Mouse (Mus musculus) midbrain, embryonic 10.5 days (tissue): ENCODE data around the gene Tnfrsf1b. TPM values are rescaled to one million over a fixed set of nuclear protein-coding genes. Genes with fewer than 3 reads are reported as not detected.
"Not testable (repeated sequence)": the region's sequence is repeated elsewhere in the genome, so short reads cannot be mapped to it uniquely, and the experiment has no call there.

Experiments used
- DNase-seq: peaks from one replicate; pipeline ENCODE4 v3.0.0-alpha.2; 2017; ENCODE audit warnings: low spot score
- H3K27ac ChIP-seq: fragments of 300-500 bp; sonication (generic); replicated peaks from 2 replicates; pipeline ENCODE4 v1.5.1; 2016; ENCODE audit warnings: mild to moderate bottlenecking
- H3K27me3 ChIP-seq: fragments of 300-500 bp; sonication (generic); 2 replicates; pipeline ENCODE4 v1.6.1; 2016; ENCODE audit warnings: low read depth, mild to moderate bottlenecking; ENCODE audit not compliant: poor library complexity, severe bottlenecking
- H3K36me3 ChIP-seq: fragments of 300-500 bp; sonication (generic); 2 replicates; pipeline ENCODE4 v1.6.1; 2016; ENCODE audit warnings: mild to moderate bottlenecking, moderate library complexity
- H3K4me1 ChIP-seq: fragments of 300-500 bp; sonication (generic); 2 replicates; pipeline ENCODE4 v1.6.1; 2016
- H3K4me3 ChIP-seq: fragments of 300-500 bp; sonication (generic); 2 replicates; pipeline ENCODE4 v1.5.1; 2016; ENCODE audit warnings: mild to moderate bottlenecking, moderate library complexity
- H3K9me3 ChIP-seq: fragments of 300-500 bp; sonication (generic); replicated peaks from 2 replicates; pipeline ENCODE4 v1.6.1; 2016; ENCODE audit warnings: mild to moderate bottlenecking
- WGBS: fragments of 180-500 bp; shearing (Covaris S2); methylation state at CpG from one replicate; pipeline ENCODE4 v1.1.7; 2016; 5-methylcytosine and 5-hydroxymethylcytosine counted together
- polyA plus RNA-seq: library from polyadenylated mRNA; unstranded; fragments of >200 nt; fragmentation: Nextera tagmentation; extraction: Ambion mirVana; gene quantifications from 2 replicates; pipeline ENCODE4 v1.2.1, GENCODE M21; 2016

The Tnfrsf1b gene
- polyA plus RNA-seq, 1 experiment from 2014 or later = 2.6 TPM

DNA sequence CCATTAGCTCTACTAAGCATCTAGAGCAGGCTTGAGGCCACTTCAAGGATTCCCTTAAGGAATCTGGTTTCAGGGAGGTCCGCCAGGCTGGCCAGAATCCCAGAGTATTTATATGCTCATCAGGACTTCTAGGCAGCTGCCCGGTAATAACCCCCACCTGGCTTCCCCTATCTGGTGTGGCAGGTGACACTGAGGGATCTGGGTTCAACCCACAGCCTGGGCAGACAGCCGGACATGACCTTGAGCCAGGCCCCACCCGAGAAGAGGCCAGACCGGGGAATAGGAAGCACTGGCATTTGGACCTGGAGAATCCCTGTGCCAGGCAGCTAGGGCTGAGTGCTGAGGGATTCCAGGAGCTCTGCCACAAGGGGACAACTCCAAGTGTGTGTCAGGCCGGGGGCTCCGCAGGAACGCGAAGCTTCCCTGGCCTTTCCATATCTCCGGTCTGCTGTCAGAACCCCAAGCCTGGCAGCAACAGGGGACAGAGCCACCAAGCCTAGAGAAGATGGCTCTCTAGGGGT, 52.6 kb downstream of the Tnfrsf1b start:
- under 1% methylated on average over 10 of the region's 10 CpGs for WGBS

DNA sequence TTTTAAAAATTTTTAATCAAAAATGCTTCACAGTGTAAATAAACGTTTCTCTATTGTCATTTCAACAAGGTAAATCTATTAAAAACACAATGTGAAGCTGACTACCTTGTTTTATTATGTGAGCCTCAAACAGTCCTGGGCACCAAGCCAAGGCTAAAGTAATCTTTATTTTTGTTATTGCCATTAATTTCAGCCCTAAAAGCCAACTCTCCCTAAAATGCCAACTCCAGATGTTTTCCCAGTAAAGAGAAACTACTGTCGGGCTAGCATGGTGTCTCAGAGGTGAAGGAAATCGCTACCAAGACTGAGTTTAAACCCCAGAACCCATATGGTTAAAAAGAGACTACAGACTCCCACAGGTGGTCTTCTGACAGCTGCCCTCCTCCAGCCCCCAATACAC, 53.3 kb downstream of the Tnfrsf1b start:
- WGBS = 61% methylated on average over 3 of the region's 3 CpGs
- H3K4me3 ChIP-seq = peak overlapping the region; percentile 96; the same call in 1 of the 2 replicates
- H3K27me3 ChIP-seq = no peaks in the 10 kb centered on the region
- no peak overlapping the region for H3K27ac ChIP-seq
- no peaks in the 10 kb centered on the region for H3K9me3 ChIP-seq
- H3K4me1 ChIP-seq = peaks cover 11% of the 10 kb centered on the region
- peaks cover 16% of the 10 kb centered on the region for H3K36me3 ChIP-seq
- no peak for DNase-seq

More for the DNA sequence above, 52.6 kb downstream of the Tnfrsf1b start:
- Histone ChIP-seq H3K27me3 (no peaks in the 10 kb centered on the region), H3K27ac (peak overlapping the region; percentile 88), H3K36me3 (peaks cover 12% of the 10 kb centered on the region), H3K4me3 (peak overlapping the region; percentile 96), H3K9me3 (no peaks in the 10 kb centered on the region), H3K4me1 (peaks cover 11% of the 10 kb centered on the region)
- peak; percentile 31 for DNase-seq

DNA sequence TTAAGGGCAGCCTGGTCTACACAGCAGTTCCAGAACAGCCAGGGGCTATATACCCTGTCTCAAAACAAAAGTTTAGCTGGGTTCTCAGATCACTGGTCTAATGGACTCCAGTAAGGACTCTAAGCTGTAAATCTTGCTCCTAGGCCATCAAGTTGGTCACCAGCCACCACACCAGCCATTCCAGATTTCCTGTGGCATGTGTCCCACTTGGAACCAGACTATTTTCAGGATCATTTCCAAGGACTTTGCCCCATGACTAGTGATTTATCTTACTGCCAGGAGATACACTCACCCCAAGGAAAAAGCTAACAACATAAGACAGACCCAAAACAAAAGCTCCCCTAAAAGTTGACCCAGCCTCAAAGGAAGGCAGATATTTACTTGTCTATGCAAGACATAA, 54.0 kb downstream of the Tnfrsf1b start:
- H3K36me3 ChIP-seq = peaks cover 17% of the 10 kb centered on the region
- H3K4me3 ChIP-seq = no peak overlapping the region
- H3K9me3 ChIP-seq = no peaks in the 10 kb centered on the region
- no peak overlapping the region for H3K27ac ChIP-seq
- no peak for DNase-seq
- H3K4me1 ChIP-seq = peaks cover 11% of the 10 kb centered on the region
- H3K27me3 ChIP-seq = no peaks in the 10 kb centered on the region

DNA sequence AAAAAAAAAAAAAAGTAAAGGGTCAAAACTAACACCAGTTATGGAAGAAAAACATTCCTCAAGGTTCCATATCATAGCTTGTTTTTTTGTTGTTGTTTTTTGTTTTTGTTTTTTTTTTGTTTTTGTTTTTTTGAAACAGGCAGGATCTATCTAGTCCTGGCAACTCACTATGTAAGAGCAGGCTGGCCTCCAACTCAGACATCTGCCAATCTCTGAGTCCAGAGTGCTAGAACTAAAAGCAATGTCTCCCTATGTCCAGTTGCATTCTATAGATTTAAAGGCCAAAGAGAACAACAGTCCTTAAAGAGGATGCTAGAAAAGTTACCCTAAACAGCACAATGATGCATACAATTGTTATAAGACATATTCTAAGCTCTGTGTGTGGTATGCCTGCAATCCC, 58.1 kb downstream of the Tnfrsf1b start:
- Histone ChIP-seq H3K36me3 (peaks cover 49% of the 10 kb centered on the region), H3K27ac (no peak overlapping the region)
- no peak for DNase-seq

DNA sequence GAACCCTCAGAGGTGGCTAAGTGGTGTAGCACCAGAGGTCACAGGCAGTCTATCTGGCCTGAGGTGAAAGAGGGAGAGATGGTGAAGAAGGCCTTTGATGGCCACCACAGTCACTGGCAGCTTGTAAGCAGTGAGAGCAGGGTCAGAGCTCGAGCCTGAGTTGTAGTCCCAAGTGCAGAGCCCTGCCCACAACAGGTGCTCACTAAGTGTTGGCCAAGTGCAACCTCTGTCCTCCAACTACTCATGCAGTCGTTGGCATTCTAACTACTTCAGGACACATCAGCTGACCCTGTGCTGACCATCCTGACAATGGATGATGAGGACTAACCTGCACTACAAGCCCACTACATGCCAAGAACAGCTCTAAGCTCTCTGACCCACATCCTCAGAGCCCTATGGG, 59.1 kb downstream of the Tnfrsf1b start:
- no peaks in the 10 kb centered on the region for H3K4me1 ChIP-seq
- H3K36me3 ChIP-seq = peaks cover 55% of the 10 kb centered on the region
- no peak for DNase-seq
- H3K9me3 ChIP-seq = no peaks in the 10 kb centered on the region
- 85% methylated on average over 2 of the region's 2 CpGs for WGBS
- no peak overlapping the region for H3K4me3 ChIP-seq
- no peaks in the 10 kb centered on the region for H3K27me3 ChIP-seq
- H3K27ac ChIP-seq = no peak overlapping the region

More for the DNA sequence above, 58.1 kb downstream of the Tnfrsf1b start:
- Histone ChIP-seq H3K9me3 (no peaks in the 10 kb centered on the region), H3K4me1 (peaks cover 4% of the 10 kb centered on the region), H3K27me3 (no peaks in the 10 kb centered on the region), H3K4me3 (no peak overlapping the region)

DNA sequence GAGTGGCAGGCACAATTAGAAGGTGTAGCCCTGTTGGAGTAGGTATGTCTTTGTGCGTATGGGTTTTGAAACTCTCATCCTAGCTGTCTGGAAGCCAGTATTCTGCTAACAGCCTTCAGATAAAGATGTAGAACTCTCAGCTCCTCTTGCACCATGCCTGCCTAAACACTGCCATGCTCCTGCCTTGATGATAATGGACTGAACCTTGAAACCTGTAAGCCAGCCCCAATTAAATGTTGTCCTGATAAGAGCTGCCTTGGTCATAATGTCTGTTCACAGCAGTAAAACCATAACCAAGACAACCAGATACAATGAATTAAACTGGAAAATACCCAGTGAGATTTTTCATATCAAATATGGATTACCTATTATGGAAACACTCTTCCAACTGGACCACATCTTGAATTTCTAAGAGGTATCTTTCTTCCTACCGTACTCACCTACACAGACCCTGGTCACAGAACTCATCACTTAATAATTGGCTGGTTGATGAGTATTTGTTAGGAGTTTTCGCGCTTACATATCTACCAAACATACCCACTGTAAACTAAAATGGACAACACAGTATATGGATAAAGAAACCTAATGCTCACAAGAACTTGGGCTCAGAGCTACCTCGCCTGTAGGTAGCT, 67.6 kb downstream of the Tnfrsf1b start:
- 98% methylated on average over 5 of the region's 5 CpGs for WGBS
- H3K27ac ChIP-seq = no peak overlapping the region
- H3K9me3 ChIP-seq = no peaks in the 10 kb centered on the region
- no peaks in the 10 kb centered on the region for H3K4me1 ChIP-seq
- peaks cover 61% of the 10 kb centered on the region for H3K36me3 ChIP-seq
- DNase-seq = no peak
- H3K27me3 ChIP-seq = no peaks in the 10 kb centered on the region
- no peak overlapping the region for H3K4me3 ChIP-seq

DNA sequence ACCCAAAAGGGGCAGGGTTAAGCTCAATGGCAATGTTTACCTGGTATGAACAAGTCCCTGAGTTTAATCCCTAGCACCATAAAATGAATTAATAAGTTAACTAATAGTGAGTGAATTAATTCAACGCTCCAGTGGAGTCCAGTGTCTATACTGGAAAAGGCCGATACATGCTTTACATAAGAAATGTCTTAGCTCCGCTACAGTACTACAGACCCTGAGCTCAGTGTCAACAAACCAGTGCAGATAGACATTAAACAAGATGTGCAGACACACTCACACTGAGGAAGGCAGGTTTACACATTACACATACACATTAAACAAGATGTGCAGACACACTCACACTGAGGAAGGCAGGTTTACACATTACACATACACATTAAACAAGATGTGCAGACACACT, 81.1 kb downstream of the Tnfrsf1b start:
- not testable (repeated sequence) for H3K4me1 ChIP-seq, DNase-seq, H3K4me3 ChIP-seq, H3K27ac ChIP-seq, H3K9me3 ChIP-seq, H3K27me3 ChIP-seq
- WGBS = 88% methylated on average over 3 of the region's 3 CpGs
- peaks cover 88% of the 10 kb centered on the region for H3K36me3 ChIP-seq

DNA sequence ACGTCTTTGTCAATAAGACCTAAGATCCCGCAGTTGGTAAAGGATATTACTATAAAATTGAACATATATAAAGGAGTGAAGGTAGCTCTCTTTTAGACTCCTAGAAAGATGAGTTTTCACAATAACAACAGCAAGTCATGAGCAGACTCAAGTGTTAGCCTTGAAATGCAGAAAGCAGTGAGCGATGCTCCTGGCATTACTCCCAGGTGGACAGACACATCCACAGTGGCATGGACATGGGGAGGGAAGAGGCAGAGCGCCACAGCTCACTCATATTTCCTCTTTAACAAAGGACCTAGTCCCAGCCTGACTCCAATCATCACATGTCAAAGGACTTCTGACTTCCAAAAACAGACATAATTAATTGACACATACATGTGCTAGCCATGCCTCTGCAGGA, 82.6 kb downstream of the Tnfrsf1b start:
- H3K36me3 ChIP-seq = peaks cover 88% of the 10 kb centered on the region

More for the DNA sequence above, 82.6 kb downstream of the Tnfrsf1b start:
- DNase-seq = no peak
- WGBS = 95% methylated on average over 4 of the region's 4 CpGs
- Histone ChIP-seq H3K27ac (no peak overlapping the region), H3K9me3 (no peaks in the 10 kb centered on the region), H3K4me1 (no peaks in the 10 kb centered on the region), H3K27me3 (no peaks in the 10 kb centered on the region), H3K4me3 (no peak overlapping the region)

Other genes with a start within 250 kb of the Tnfrsf1b start
- 3.0 and 3.4 TPM in 2 replicates for gene Vps13d, start 51.9 kb downstream of the Tnfrsf1b start, polyA plus RNA-seq
- not detected in 2 replicates for gene Tnfrsf8, start 68.3 kb upstream of the Tnfrsf1b start, polyA plus RNA-seq